14 mouse cellular contexts compared by ENCODE assay signal in genomic region chr17:14378692-14379446, GRCm38 (mm10).
A peak's percentile ranks its signal among the peaks of the same experiment; 100 is the strongest.
DNase-seq lines count a peak whose midpoint lies in the region; ATAC-seq lines count a peak whose summit lies in the region.
"Had no signal": no experiment of that assay in that cellular context is flagged by ENCODE, and none has a peak within 500 bp of the region (broad histone marks: within the 10 kb centered on the region; RNA-seq: fewer than 3 reads in every experiment).

No protein-coding gene starts in this region.

- H3K9ac ChIP-seq in hindbrain, embryonic 12.5 days, result no peak overlapping the region
- no peak overlapping the region for H3K9ac ChIP-seq in neural tube, embryonic 13.5 days
- no peak overlapping the region for H3K9ac ChIP-seq in embryonic facial prominence, embryonic 15.5 days
- H3K9ac ChIP-seq: liver, embryonic 14.5 days; midbrain, embryonic 12.5 days had no signal

- no peak overlapping the region for H3K4me3 ChIP-seq in hindbrain, embryonic 10.5 days
- no peak overlapping the region for H3K4me3 ChIP-seq in hindbrain, embryonic 12.5 days
- no peak overlapping the region for H3K4me3 ChIP-seq in neural tube, embryonic 13.5 days
- no peak overlapping the region for H3K4me3 ChIP-seq in embryonic facial prominence, embryonic 15.5 days (replicated peaks)
- H3K4me3 ChIP-seq: midbrain, embryonic 12.5 days had no signal

- no peaks in the 10 kb centered on the region for H3K27me3 ChIP-seq in hindbrain, embryonic 10.5 days (ENCODE audit: insufficient read depth, poor library complexity, severe bottlenecking)
- no peaks in the 10 kb centered on the region for H3K27me3 ChIP-seq in hindbrain, embryonic 12.5 days
- H3K27me3 ChIP-seq in neural tube, embryonic 13.5 days, result no peaks in the 10 kb centered on the region
- H3K27me3 ChIP-seq in embryonic facial prominence, embryonic 15.5 days, result no peaks in the 10 kb centered on the region; the same call in 1 of the 2 replicates
- H3K27me3 ChIP-seq: midbrain, embryonic 12.5 days had no signal

- 73% methylated on average over 17 of the region's 17 CpGs for WGBS in hindbrain, embryonic 10.5 days
- 76% methylated on average over 17 of the region's 17 CpGs for WGBS in hindbrain, embryonic 12.5 days
- 68% methylated on average over 17 of the region's 17 CpGs for WGBS in neural tube, embryonic 13.5 days
- 26% methylated on average over 17 of the region's 17 CpGs for WGBS in embryonic facial prominence, embryonic 15.5 days

- no peak for ATAC-seq in hindbrain, embryonic 12.5 days (ENCODE audit: low FRiP score)
- peak; percentile 26; the same call in 1 of the 2 replicates for ATAC-seq in neural tube, embryonic 13.5 days (ENCODE audit: low read depth)
- peak; percentile 25; the same call in 1 of the 2 replicates for ATAC-seq in embryonic facial prominence, embryonic 15.5 days (ENCODE audit: insufficient number of reproducible peaks, low FRiP score, low TSS enrichment, low read depth)
- ATAC-seq: CD4-positive, CD25-positive, alpha-beta regulatory T cell, adult 4 months had no signal

- peaks cover 3% of the 10 kb centered on the region; the same call in 1 of the 2 replicates for H3K4me1 ChIP-seq in hindbrain, embryonic 10.5 days (replicated peaks)
- no peaks in the 10 kb centered on the region for H3K4me1 ChIP-seq in hindbrain, embryonic 12.5 days
- H3K4me1 ChIP-seq in neural tube, embryonic 13.5 days (replicated peaks), result peaks cover 9% of the 10 kb centered on the region; the same call in 1 of the 2 replicates
- peaks cover 29% of the 10 kb centered on the region for H3K4me1 ChIP-seq in embryonic facial prominence, embryonic 15.5 days
- H3K4me1 ChIP-seq: midbrain, embryonic 12.5 days had no signal

- DNase-seq in hindbrain, embryonic 10.5 days (ENCODE audit: low spot score), result peak; percentile 23
- no peak for DNase-seq in neural tube, embryonic 10.5 days (ENCODE audit: extremely low spot score, low spot score)
- DNase-seq in yolk sac, embryonic 10.5 days (ENCODE audit: low spot score), result peak; percentile 62
- DNase-seq in right cerebral cortex, postnatal 10 days (ENCODE audit: low spot score in 2 of 2), result no peak
- DNase-seq: kidney, adult 18-20 months; lung, postnatal 14 days; right cerebral cortex, postnatal 4 days; thymus, postnatal 14 days had no signal

- no peaks in the 10 kb centered on the region for H3K9me3 ChIP-seq in hindbrain, embryonic 10.5 days
- H3K9me3 ChIP-seq in hindbrain, embryonic 12.5 days (replicated peaks), result no peaks in the 10 kb centered on the region
- H3K9me3 ChIP-seq in neural tube, embryonic 13.5 days, result no peaks in the 10 kb centered on the region
- H3K9me3 ChIP-seq in embryonic facial prominence, embryonic 15.5 days (replicated peaks), result no peaks in the 10 kb centered on the region
- H3K9me3 ChIP-seq: midbrain, embryonic 12.5 days had no signal

- H3K4me2 ChIP-seq in hindbrain, embryonic 12.5 days (replicated peaks), result no peak overlapping the region
- no peak overlapping the region for H3K4me2 ChIP-seq in neural tube, embryonic 13.5 days
- no peak overlapping the region for H3K4me2 ChIP-seq in embryonic facial prominence, embryonic 15.5 days (replicated peaks)
- H3K4me2 ChIP-seq: midbrain, embryonic 12.5 days had no signal

- no peak overlapping the region for H3K27ac ChIP-seq in hindbrain, embryonic 10.5 days
- no peak overlapping the region for H3K27ac ChIP-seq in hindbrain, embryonic 12.5 days
- H3K27ac ChIP-seq in neural tube, embryonic 13.5 days (replicated peaks), result no peak overlapping the region
- H3K27ac ChIP-seq in embryonic facial prominence, embryonic 15.5 days (replicated peaks), result peak overlapping the region; percentile 34; the same call in 1 of the 2 replicates
- H3K27ac ChIP-seq: liver, embryonic 14.5 days; midbrain, embryonic 12.5 days had no signal

- H3K36me3 ChIP-seq in hindbrain, embryonic 10.5 days, result no peaks in the 10 kb centered on the region
- H3K36me3 ChIP-seq in hindbrain, embryonic 12.5 days, result no peaks in the 10 kb centered on the region
- H3K36me3 ChIP-seq in neural tube, embryonic 13.5 days, result no peaks in the 10 kb centered on the region
- no peaks in the 10 kb centered on the region for H3K36me3 ChIP-seq in embryonic facial prominence, embryonic 15.5 days
- H3K36me3 ChIP-seq: midbrain, embryonic 12.5 days had no signal

Comparison
In these comparisons a context has a peak if more than half of its experiments do, and no peak if none do; other contexts are left out.
1. DNase-seq: peak in hindbrain, embryonic 10.5 days (single experiment) and yolk sac, embryonic 10.5 days (single experiment); none in neural tube, embryonic 10.5 days (single experiment) and right cerebral cortex, postnatal 10 days (0 of 2).